Mouse (Mus musculus) thymus, adult 2 months (tissue): ENCODE measurements around the gene Lin7a. TPM values are rescaled to one million over a fixed set of nuclear protein-coding genes. Genes with fewer than 3 reads are reported as not detected.

Experiments used
- DNase-seq: peaks from one replicate; pipeline ENCODE4 v3.0.0; 2021
- H3K27ac ChIP-seq: fragments of 200-500 bp; 2 replicates; pipeline ENCODE4 v1.5.1; 2012; ENCODE audit warnings: low read length, control low read depth; ENCODE audit not compliant: control insufficient read depth, insufficient read depth
- H3K27me3 ChIP-seq: fragments of 200-500 bp; 2 replicates; pipeline ENCODE4 v1.6.1; 2012; ENCODE audit warnings: mild to moderate bottlenecking, low read length, moderate library complexity, mixed read lengths; ENCODE audit not compliant: control insufficient read depth, insufficient read depth
- H3K36me3 ChIP-seq: fragments of 200-500 bp; 2 replicates; pipeline ENCODE4 v1.6.1; 2012; ENCODE audit warnings: mild to moderate bottlenecking, low read length, moderate library complexity; ENCODE audit not compliant: control insufficient read depth, insufficient read depth
- H3K4me1 ChIP-seq: fragments of 200-500 bp; replicated peaks from 2 replicates; pipeline ENCODE4 v1.6.1; 2012; ENCODE audit warnings: low read length; ENCODE audit not compliant: control insufficient read depth, insufficient read depth
- H3K4me3 ChIP-seq: fragments of 200-500 bp; 2 replicates; pipeline ENCODE4 v1.5.1; 2012; ENCODE audit warnings: mild to moderate bottlenecking, low read length, control low read depth, moderate library complexity; ENCODE audit not compliant: control insufficient read depth, insufficient read depth
- CTCF ChIP-seq: fragments of 200-500 bp; IDR thresholded peaks from 2 replicates; pipeline ENCODE4 v1.5.1; 2012; ENCODE audit warnings: mild to moderate bottlenecking, control low read depth, low read length, moderate library complexity, borderline replicate concordance; ENCODE audit not compliant: control insufficient read depth, poor library complexity, insufficient read depth; ENCODE audit errors: extremely low read depth
- POLR2A ChIP-seq: fragments of 200-500 bp; IDR thresholded peaks from 2 replicates; pipeline ENCODE4 v1.6.1; 2012; ENCODE audit warnings: mild to moderate bottlenecking, low read length, control low read depth, moderate library complexity; ENCODE audit not compliant: control insufficient read depth, poor library complexity, insufficient read depth; ENCODE audit errors: extremely low read depth
- WGBS: fragments of 180-500 bp; shearing (Covaris S2); methylation state at CpG from one replicate; pipeline ENCODE4 v1.1.7; 2018; 5-methylcytosine and 5-hydroxymethylcytosine counted together
- polyA plus RNA-seq: library from polyadenylated mRNA; depleted of rRNA; stranded (reverse); fragments of >200 nt; gene quantifications from 2 replicates; pipeline ENCODE4 v1.2.3, GENCODE M21; 2012

The Lin7a gene
- polyA plus RNA-seq, 1 experiment = not detected

DNA sequence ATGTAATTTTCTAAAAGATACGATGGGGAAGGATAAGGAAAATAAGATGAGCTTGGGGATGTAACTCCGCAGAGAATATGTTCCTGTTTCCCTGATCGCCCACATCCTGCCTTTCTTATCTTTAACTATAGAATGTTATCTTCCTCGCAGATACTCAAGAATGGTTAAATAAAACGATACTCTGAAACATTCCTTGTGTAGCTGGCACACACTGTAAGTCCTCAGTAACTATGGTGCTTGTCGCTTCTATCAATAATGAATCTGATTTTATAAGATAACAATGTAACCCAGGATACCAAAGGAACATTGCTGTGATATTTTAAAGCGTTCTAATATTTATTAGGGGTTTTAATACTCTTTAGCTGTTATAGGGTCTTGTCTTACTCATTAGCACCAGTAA lies 22.4 kb upstream of the Lin7a start:
- TF ChIP-seq CTCF (no peak), POLR2A (no peak)
- Histone ChIP-seq H3K4me3 (no peak overlapping the region), H3K27ac (no peak overlapping the region), H3K36me3 (no peaks in the 10 kb centered on the region), H3K4me1 (no peaks in the 10 kb centered on the region), H3K27me3 (no peaks in the 10 kb centered on the region)
- DNase-seq = no peak
- WGBS = 86% methylated on average over 7 of the region's 7 CpGs

GRCm38 (mm10) chr10:107249606-107250186 lies 21.8 kb upstream of the Lin7a start:
- Histone ChIP-seq H3K27me3 (no peaks in the 10 kb centered on the region), H3K27ac (no peak overlapping the region), H3K36me3 (no peaks in the 10 kb centered on the region), H3K4me3 (no peak overlapping the region), H3K4me1 (no peaks in the 10 kb centered on the region)
- TF ChIP-seq CTCF (no peak), POLR2A (no peak)
- WGBS = 86% methylated on average over 5 of the region's 5 CpGs
- no peak for DNase-seq

- no peaks in the 10 kb centered on the region for H3K27me3 ChIP-seq
- DNase-seq = no peak
- H3K4me1 ChIP-seq = no peaks in the 10 kb centered on the region
- TF ChIP-seq CTCF = no peak
- no peak for TF ChIP-seq POLR2A
- no peak overlapping the region for H3K4me3 ChIP-seq
- H3K27ac ChIP-seq = no peak overlapping the region
- WGBS = 78% methylated on average over 7 of the region's 7 CpGs
- H3K36me3 ChIP-seq = no peaks in the 10 kb centered on the region
These were observed 20.9 kb upstream of the Lin7a start for GRCm38 (mm10) chr10:107250346-107251210.

- Histone ChIP-seq H3K27ac (no peak overlapping the region), H3K4me3 (no peak overlapping the region), H3K27me3 (no peaks in the 10 kb centered on the region), H3K36me3 (no peaks in the 10 kb centered on the region), H3K4me1 (no peaks in the 10 kb centered on the region)
- DNase-seq = no peak
- 89% methylated on average over 2 of the region's 2 CpGs for WGBS
- TF ChIP-seq CTCF (no peak), POLR2A (no peak)
These were observed 20.2 kb upstream of the Lin7a start for GRCm38 (mm10) chr10:107251271-107251670.

DNA sequence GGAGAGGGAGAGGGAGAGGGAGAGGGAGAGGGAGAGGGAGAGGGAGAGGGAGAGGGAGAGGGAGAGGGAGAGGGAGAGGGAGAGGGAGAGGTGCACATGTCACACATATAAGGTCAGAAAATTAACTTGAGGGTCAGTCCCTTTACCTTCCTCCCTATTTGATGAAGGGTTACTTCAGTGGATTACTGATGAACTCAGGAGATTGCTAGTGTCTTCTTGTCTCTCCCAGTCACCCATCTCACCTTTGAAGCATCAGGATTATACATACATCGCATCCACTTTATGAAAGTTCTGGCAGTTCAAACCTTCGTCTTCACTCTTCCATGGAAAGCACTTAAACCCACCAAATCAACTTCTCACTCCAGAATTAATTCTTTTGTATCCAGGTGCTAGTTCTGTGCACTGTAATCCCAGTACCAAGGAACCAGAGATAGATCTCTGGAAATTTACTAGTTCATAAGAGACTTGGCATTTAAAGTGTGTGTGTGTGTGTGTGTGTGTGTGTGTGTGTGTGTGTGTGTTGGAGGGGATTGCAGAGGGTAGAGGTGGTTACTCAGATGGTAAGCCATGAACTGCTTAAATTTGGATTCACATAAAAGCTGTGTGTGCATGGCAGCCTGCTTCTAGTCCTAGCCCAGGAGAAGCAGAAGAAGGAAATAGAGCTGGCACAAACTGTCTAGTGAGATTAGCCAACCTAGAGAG lies 19.5 kb upstream of the Lin7a start:
- Histone ChIP-seq H3K4me1 (no peaks in the 10 kb centered on the region), H3K27ac (no peak overlapping the region), H3K4me3 (no peak overlapping the region), H3K36me3 (no peaks in the 10 kb centered on the region), H3K27me3 (no peaks in the 10 kb centered on the region)
- DNase-seq = no peak
- WGBS = 94% methylated on average over 2 of the region's 2 CpGs
- TF ChIP-seq CTCF (no peak), POLR2A (no peak)

- H3K36me3 ChIP-seq = no peaks in the 10 kb centered on the region
- H3K27ac ChIP-seq = no peak overlapping the region
- no peak for DNase-seq
- no peak overlapping the region for H3K4me3 ChIP-seq
- TF ChIP-seq POLR2A (no peak), CTCF (no peak)
- WGBS = 86% methylated on average over 3 of the region's 3 CpGs
- no peaks in the 10 kb centered on the region for H3K27me3 ChIP-seq
- no peaks in the 10 kb centered on the region for H3K4me1 ChIP-seq
These were observed 19.0 kb upstream of the Lin7a start for GRCm38 (mm10) chr10:107252503-107252815.
